Mouse (Mus musculus) lung, postnatal 0 days (tissue): ENCODE data around the gene Cldn11.

Source experiments
- CTCF ChIP-seq: IDR thresholded peaks from 2 replicates; pipeline ENCODE4 v1.5.1; 2016; ENCODE audit warnings: antibody characterized with exemption, mild to moderate bottlenecking
- EP300 ChIP-seq: IDR thresholded peaks from 2 replicates; pipeline ENCODE4 v1.6.1; 2016; ENCODE audit warnings: antibody characterized with exemption, mild to moderate bottlenecking, control low read depth

GRCm38 (mm10) chr3:31126848-31127247 is 22.9 kb upstream of the Cldn11 start:
- no peak for TF ChIP-seq CTCF
- no peak for TF ChIP-seq EP300
